Mouse (Mus musculus): Measurements from ENCODE around the gene Ndufa5. TPM values are rescaled to one million over a fixed set of nuclear protein-coding genes. Genes with fewer than 3 reads are reported as not detected.

Gene Ndufa5
- polyA plus RNA-seq, 1 experiment from 2014 or later, result 637 TPM

GRCm38 (mm10) chr6:24568963-24569362 is 41.1 kb upstream of the Ndufa5 start:
- 74% methylated on average over 5 of the region's 5 CpGs for WGBS
- DNase-seq (ENCODE audit: low spot score) (peak; percentile 34), ATAC-seq (replicated peaks; ENCODE audit: low FRiP score, low read depth) (no peak)
- Histone ChIP-seq H3K27me3 (ENCODE audit: insufficient read depth, low read length) (no peaks in the 10 kb centered on the region), H3K4me3 (replicated peaks; ENCODE audit: low read depth, low read length) (no peak overlapping the region), H3K4me2 (ENCODE audit: low read length) (no peak overlapping the region), H3K36me3 (ENCODE audit: insufficient read depth, low read length) (no peaks in the 10 kb centered on the region), H3K9me3 (replicated peaks; ENCODE audit: low read length) (no peaks in the 10 kb centered on the region), H3K9ac (ENCODE audit: low read depth, low read length) (no peak overlapping the region), H3K4me1 (replicated peaks; ENCODE audit: insufficient read depth, low read length) (no peaks in the 10 kb centered on the region), H3K27ac (no peak overlapping the region)
- TF ChIP-seq CTCF (IDR thresholded peaks at IDR 0.05; ENCODE audit: low read depth), result peak; percentile 64

GRCm38 (mm10) chr6:24564886-24565285 is 37.1 kb upstream of the Ndufa5 start:
- H3K4me3 ChIP-seq (replicated peaks; ENCODE audit: low read depth, low read length), result no peak overlapping the region
- H3K27me3 ChIP-seq (ENCODE audit: insufficient read depth, low read length), result no peaks in the 10 kb centered on the region
- H3K9ac ChIP-seq (ENCODE audit: low read depth, low read length), result no peak overlapping the region
- DNase-seq (ENCODE audit: low spot score), result no peak
- H3K4me2 ChIP-seq (ENCODE audit: low read length), result no peak overlapping the region
- H3K27ac ChIP-seq, result no peak overlapping the region
- ATAC-seq (replicated peaks; ENCODE audit: low FRiP score, low read depth), result no peak
- H3K4me1 ChIP-seq (replicated peaks; ENCODE audit: insufficient read depth, low read length), result no peaks in the 10 kb centered on the region
- TF ChIP-seq CTCF (IDR thresholded peaks at IDR 0.05; ENCODE audit: low read depth), result no peak
- no peaks in the 10 kb centered on the region for H3K9me3 ChIP-seq (replicated peaks; ENCODE audit: low read length)
- H3K36me3 ChIP-seq (ENCODE audit: insufficient read depth, low read length), result no peaks in the 10 kb centered on the region
- 66% methylated on average over 1 of the region's 1 CpGs for WGBS

- DNase-seq (ENCODE audit: low spot score), result no peak
- Histone ChIP-seq H3K4me2 (ENCODE audit: low read length) (no peak overlapping the region), H3K9ac (ENCODE audit: low read depth, low read length) (no peak overlapping the region), H3K4me1 (replicated peaks; ENCODE audit: insufficient read depth, low read length) (no peaks in the 10 kb centered on the region), H3K4me3 (replicated peaks; ENCODE audit: low read depth, low read length) (no peak overlapping the region), H3K9me3 (replicated peaks; ENCODE audit: low read length) (no peaks in the 10 kb centered on the region), H3K27me3 (ENCODE audit: insufficient read depth, low read length) (no peaks in the 10 kb centered on the region), H3K36me3 (ENCODE audit: insufficient read depth, low read length) (no peaks in the 10 kb centered on the region), H3K27ac (no peak overlapping the region)
- 62% methylated on average over 9 of the region's 9 CpGs for WGBS
- no peak for ATAC-seq (replicated peaks; ENCODE audit: low FRiP score, low read depth)
- no peak for TF ChIP-seq CTCF (IDR thresholded peaks at IDR 0.05; ENCODE audit: low read depth)
These were observed 36.3 kb upstream of the Ndufa5 start for GRCm38 (mm10) chr6:24564081-24564480.

GRCm38 (mm10) chr6:24555488-24555887 is 27.7 kb upstream of the Ndufa5 start:
- Histone ChIP-seq H3K4me1 (replicated peaks; ENCODE audit: insufficient read depth, low read length) (0 out of 2 replicates have a peak, but pooled peaks cover 8% of the 10 kb centered on the region), H3K4me3 (replicated peaks; ENCODE audit: low read depth, low read length) (no peak overlapping the region), H3K27ac (no peak overlapping the region), H3K9ac (ENCODE audit: low read depth, low read length) (no peak overlapping the region), H3K36me3 (ENCODE audit: insufficient read depth, low read length) (no peaks in the 10 kb centered on the region), H3K4me2 (ENCODE audit: low read length) (no peak overlapping the region), H3K9me3 (replicated peaks; ENCODE audit: low read length) (no peaks in the 10 kb centered on the region), H3K27me3 (ENCODE audit: insufficient read depth, low read length) (no peaks in the 10 kb centered on the region)
- no peak for ATAC-seq (replicated peaks; ENCODE audit: low FRiP score, low read depth)
- TF ChIP-seq CTCF (IDR thresholded peaks at IDR 0.05; ENCODE audit: low read depth), result no peak
- no peak for DNase-seq (ENCODE audit: low spot score)
- 68% methylated on average over 2 of the region's 2 CpGs for WGBS

- TF ChIP-seq CTCF (IDR thresholded peaks at IDR 0.05; ENCODE audit: low read depth), result no peak
- H3K27me3 ChIP-seq (ENCODE audit: insufficient read depth, low read length), result no peaks in the 10 kb centered on the region
- 52% methylated on average over 11 of the region's 11 CpGs for WGBS
- no peak overlapping the region for H3K9ac ChIP-seq (ENCODE audit: low read depth, low read length)
- 0 out of 2 replicates have a peak, but pooled peaks cover 8% of the 10 kb centered on the region for H3K4me1 ChIP-seq (replicated peaks; ENCODE audit: insufficient read depth, low read length)
- H3K4me2 ChIP-seq (ENCODE audit: low read length), result peak overlapping the region; percentile 11; the same call in 1 of the 2 replicates
- no peaks in the 10 kb centered on the region for H3K9me3 ChIP-seq (replicated peaks; ENCODE audit: low read length)
- ATAC-seq (replicated peaks; ENCODE audit: low FRiP score, low read depth), result no peak
- peak overlapping the region; percentile 62; the same call in 1 of the 2 replicates for H3K27ac ChIP-seq
- no peaks in the 10 kb centered on the region for H3K36me3 ChIP-seq (ENCODE audit: insufficient read depth, low read length)
- H3K4me3 ChIP-seq (replicated peaks; ENCODE audit: low read depth, low read length), result no peak overlapping the region
- DNase-seq (ENCODE audit: low spot score), result peak; percentile 66
These were observed 26.7 kb upstream of the Ndufa5 start for GRCm38 (mm10) chr6:24554427-24555086.

GRCm38 (mm10) chr6:24552046-24552445 is 24.2 kb upstream of the Ndufa5 start:
- Histone ChIP-seq H3K27ac (no peak overlapping the region), H3K4me2 (ENCODE audit: low read length) (no peak overlapping the region)
- 18% methylated on average over 7 of the region's 7 CpGs for WGBS

More at GRCm38 (mm10) chr6:24552046-24552445, 24.2 kb upstream of the Ndufa5 start:
- H3K4me1 ChIP-seq (replicated peaks; ENCODE audit: insufficient read depth, low read length), result 0 out of 2 replicates have a peak, but pooled peaks cover 8% of the 10 kb centered on the region
- ATAC-seq (replicated peaks; ENCODE audit: low FRiP score, low read depth), result no peak
- no peak overlapping the region for H3K9ac ChIP-seq (ENCODE audit: low read depth, low read length)
- H3K36me3 ChIP-seq (ENCODE audit: insufficient read depth, low read length), result no peaks in the 10 kb centered on the region
- TF ChIP-seq CTCF (IDR thresholded peaks at IDR 0.05; ENCODE audit: low read depth), result no peak
- H3K27me3 ChIP-seq (ENCODE audit: insufficient read depth, low read length), result no peaks in the 10 kb centered on the region
- no peak overlapping the region for H3K4me3 ChIP-seq (replicated peaks; ENCODE audit: low read depth, low read length)
- no peaks in the 10 kb centered on the region for H3K9me3 ChIP-seq (replicated peaks; ENCODE audit: low read length)
- DNase-seq (ENCODE audit: low spot score), result no peak

All from kidney, postnatal 0 days (tissue).